Mouse (Mus musculus) stomach, embryonic 16.5 days (tissue): Measurements from ENCODE around the gene Apod. TPM values are rescaled to one million over a fixed set of nuclear protein-coding genes. Genes with fewer than 3 reads are reported as not detected.

ENCODE experiments used
- ATAC-seq: fragments of 200-750 bp; cut with Nextera tagmentation; 2 replicates; pipeline ENCODE4 v1.8.0; 2017; ENCODE audit warnings: moderate number of reproducible peaks, moderate TSS enrichment; ENCODE audit not compliant: insufficient read depth, low FRiP score
- H3K27ac ChIP-seq: fragments of 300-500 bp; sonication (generic); 2 replicates; pipeline ENCODE4 v1.5.1; 2014; ENCODE audit warnings: low read length
- H3K27me3 ChIP-seq: fragments of 300-500 bp; sonication (generic); 2 replicates; pipeline ENCODE4 v1.6.1; 2014; ENCODE audit warnings: low read length, control low read depth, mixed read lengths; ENCODE audit not compliant: control insufficient read depth, insufficient read depth
- H3K36me3 ChIP-seq: fragments of 300-500 bp; sonication (generic); 2 replicates; pipeline ENCODE4 v1.6.1; 2014; ENCODE audit warnings: low read length; ENCODE audit not compliant: control insufficient read depth, insufficient read depth
- H3K4me1 ChIP-seq: fragments of 300-500 bp; sonication (generic); 2 replicates; pipeline ENCODE4 v1.6.1; 2014; ENCODE audit warnings: low read length, control low read depth, mixed read lengths; ENCODE audit not compliant: control insufficient read depth, insufficient read depth
- H3K4me2 ChIP-seq: fragments of 300-500 bp; sonication (generic); 2 replicates; pipeline ENCODE4 v1.6.1; 2014; ENCODE audit warnings: low read depth, low read length, mixed read lengths
- H3K4me3 ChIP-seq: fragments of 300-500 bp; sonication (generic); replicated peaks from 2 replicates; pipeline ENCODE4 v1.5.1; 2014; ENCODE audit warnings: mild to moderate bottlenecking, low read length
- H3K9ac ChIP-seq: fragments of 300-500 bp; sonication (generic); 2 replicates; pipeline ENCODE4 v1.6.1; 2014; ENCODE audit warnings: low read length
- H3K9me3 ChIP-seq: fragments of 300-500 bp; sonication (generic); replicated peaks from 2 replicates; pipeline ENCODE4 v1.6.1; 2016; ENCODE audit warnings: low read length, control low read depth; ENCODE audit not compliant: control insufficient read depth
- WGBS: fragments of 180-500 bp; shearing (Covaris S2); extraction: QIAGEN DNeasy Blood & Tissue Kit; methylation state at CpG from one replicate; pipeline ENCODE4 v1.1.7; 2014; 5-methylcytosine and 5-hydroxymethylcytosine counted together
- polyA plus RNA-seq: library from polyadenylated mRNA; unstranded; fragments of >200 nt; fragmentation: Nextera tagmentation; extraction: Ambion mirVana; gene quantifications from 2 replicates; pipeline ENCODE4 v1.2.1, GENCODE M21; 2015

The Apod gene
- polyA plus RNA-seq, 1 experiment from 2014 or later, result 0.83 TPM

DNA sequence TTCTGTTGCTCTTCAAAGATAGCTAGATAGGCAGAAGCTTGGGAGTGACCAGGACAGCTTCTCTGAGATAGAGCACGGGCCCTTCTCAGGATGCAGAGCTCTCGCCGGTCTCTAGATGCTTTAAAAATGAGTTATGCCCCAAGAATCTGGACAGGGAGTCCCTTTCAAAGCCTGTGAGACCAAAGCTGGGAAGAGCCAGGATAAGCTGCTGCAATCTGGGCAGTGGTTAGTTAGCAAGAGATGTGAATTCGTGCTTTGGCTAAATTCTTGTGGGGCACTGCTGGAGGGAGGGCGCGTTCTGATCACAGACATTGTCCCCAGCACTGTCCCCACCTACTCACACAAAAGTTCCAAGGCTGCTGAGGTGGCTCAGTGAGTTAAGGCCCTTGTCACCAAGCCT lies 36.0 kb downstream of the Apod start:
- WGBS, result 72% methylated on average over 6 of the region's 6 CpGs

DNA sequence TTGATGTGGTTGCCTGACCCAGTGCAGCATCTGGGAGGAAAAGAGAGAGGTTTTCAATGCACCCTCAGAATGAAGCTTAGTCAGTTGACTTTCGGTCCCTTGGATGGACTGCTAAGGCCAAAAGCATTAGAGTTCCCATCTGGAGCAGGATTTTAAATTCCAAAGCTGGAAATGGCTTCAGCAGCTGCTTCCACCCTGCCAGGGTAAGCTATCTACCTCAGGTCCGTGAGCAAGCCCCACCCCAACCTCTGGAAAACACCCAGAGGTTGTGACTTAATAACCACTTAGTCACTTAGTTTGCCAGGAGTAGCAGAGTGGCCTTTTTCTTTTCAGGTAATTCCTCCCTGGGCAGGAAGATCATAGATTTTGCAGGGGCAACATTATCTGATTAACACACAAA lies 36.5 kb downstream of the Apod start:
- Histone ChIP-seq H3K4me2 (no peak overlapping the region), H3K4me1 (peaks cover 15% of the 10 kb centered on the region), H3K36me3 (no peaks in the 10 kb centered on the region), H3K27me3 (no peaks in the 10 kb centered on the region), H3K27ac (no peak overlapping the region), H3K9me3 (no peaks in the 10 kb centered on the region), H3K9ac (no peak overlapping the region), H3K4me3 (no peak overlapping the region)
- ATAC-seq, result no peak
- WGBS, result 54% methylated on average over 2 of the region's 2 CpGs

More for the DNA sequence above, 36.0 kb downstream of the Apod start:
- no peaks in the 10 kb centered on the region for H3K36me3 ChIP-seq
- H3K27me3 ChIP-seq, result no peaks in the 10 kb centered on the region
- H3K4me2 ChIP-seq, result no peak overlapping the region
- peaks cover 10% of the 10 kb centered on the region for H3K4me1 ChIP-seq
- no peak for ATAC-seq
- H3K4me3 ChIP-seq, result no peak overlapping the region
- H3K27ac ChIP-seq, result no peak overlapping the region
- no peaks in the 10 kb centered on the region for H3K9me3 ChIP-seq
- no peak overlapping the region for H3K9ac ChIP-seq

DNA sequence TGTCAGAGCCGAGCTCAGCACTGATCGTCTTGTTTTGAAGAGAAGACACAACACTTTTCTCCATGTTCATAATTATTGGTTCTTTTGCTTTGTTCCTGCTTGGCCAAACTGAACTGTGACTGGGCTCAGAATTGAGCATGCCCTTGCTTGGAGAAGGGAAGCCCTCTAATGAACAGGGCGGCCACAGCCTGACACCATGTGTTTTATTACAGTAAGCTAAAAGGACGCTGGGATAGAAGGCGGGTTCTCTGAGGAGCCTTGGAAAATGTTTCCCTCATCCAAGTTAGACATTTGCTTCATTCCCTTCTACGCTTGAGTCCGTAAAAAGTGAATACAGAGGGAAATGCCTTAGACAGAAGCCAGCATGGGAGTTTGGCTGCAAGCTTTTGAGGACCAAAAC lies 37.6 kb downstream of the Apod start:
- Histone ChIP-seq H3K4me1 (peaks cover 25% of the 10 kb centered on the region), H3K4me3 (no peak overlapping the region), H3K27ac (peak overlapping the region; percentile 68), H3K36me3 (no peaks in the 10 kb centered on the region), H3K4me2 (0 out of 2 replicates have a peak overlapping the region, but pooled peaks have one; percentile 0), H3K27me3 (no peaks in the 10 kb centered on the region), H3K9ac (no peak overlapping the region), H3K9me3 (no peaks in the 10 kb centered on the region)
- 56% methylated on average over 7 of the region's 7 CpGs for WGBS
- ATAC-seq, result no peak

DNA sequence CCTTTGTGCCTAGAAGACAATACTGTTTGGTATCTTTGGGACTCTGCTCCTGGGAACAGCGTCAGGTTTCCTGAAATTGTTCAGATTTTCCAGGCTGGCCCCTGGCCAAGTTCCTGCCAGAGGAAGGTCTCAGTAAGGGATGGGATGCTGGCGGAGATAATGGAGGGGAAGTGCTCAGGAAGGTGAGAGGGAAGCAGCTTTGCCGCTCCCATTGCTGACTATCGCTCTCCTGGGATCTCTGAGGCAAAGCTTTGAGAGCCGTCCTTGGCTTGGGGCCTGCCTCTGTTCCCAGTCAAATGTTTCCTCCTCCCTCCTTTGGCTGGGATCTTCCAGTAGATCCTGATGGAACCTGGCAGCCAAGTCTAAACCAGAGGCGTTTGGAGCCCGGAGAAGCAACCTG lies 38.1 kb downstream of the Apod start:
- ATAC-seq, result no peak
- Histone ChIP-seq H3K36me3 (0 out of 2 replicates have a peak, but pooled peaks cover under 1% of the 10 kb centered on the region), H3K9ac (no peak overlapping the region), H3K4me2 (0 out of 2 replicates have a peak overlapping the region, but pooled peaks have one; percentile 0), H3K4me3 (no peak overlapping the region), H3K27me3 (no peaks in the 10 kb centered on the region), H3K27ac (peak overlapping the region; percentile 68; the same call in 1 of the 2 replicates), H3K4me1 (peaks cover 25% of the 10 kb centered on the region), H3K9me3 (no peaks in the 10 kb centered on the region)
- WGBS, result 47% methylated on average over 7 of the region's 7 CpGs

- H3K9me3 ChIP-seq, result no peaks in the 10 kb centered on the region
- ATAC-seq, result peak; percentile 96
- H3K36me3 ChIP-seq, result 0 out of 2 replicates have a peak, but pooled peaks cover 4% of the 10 kb centered on the region
- no peaks in the 10 kb centered on the region for H3K27me3 ChIP-seq
- H3K4me3 ChIP-seq, result peak within 1 kb of the TSS; percentile 78
- peak within 1 kb of the TSS; percentile 72 for H3K4me2 ChIP-seq
- H3K27ac ChIP-seq, result peak within 1 kb of the TSS; percentile 91
- under 1% methylated on average over 83 of the region's 83 CpGs for WGBS
- H3K4me1 ChIP-seq, result peaks cover 25% of the 10 kb centered on the region
- H3K9ac ChIP-seq, result peak within 1 kb of the TSS; percentile 96
Measured at GRCm38 (mm10) chr16:31274674-31275460, 39.7 kb downstream of the Apod start, which contains the start of gene Ppp1r2. Gene Ppp1r2 (minus strand): TSS chr16:31275277.

- Histone ChIP-seq H3K36me3 (0 out of 2 replicates have a peak, but pooled peaks cover 4% of the 10 kb centered on the region), H3K9ac (peak overlapping the region; percentile 96), H3K4me3 (peak overlapping the region; percentile 78), H3K27me3 (no peaks in the 10 kb centered on the region), H3K4me1 (peaks cover 25% of the 10 kb centered on the region), H3K4me2 (peak overlapping the region; percentile 72), H3K9me3 (no peaks in the 10 kb centered on the region), H3K27ac (peak overlapping the region; percentile 91)
- WGBS, result 1% methylated on average over 6 of the region's 6 CpGs
- no peak for ATAC-seq
Measured at GRCm38 (mm10) chr16:31274084-31274483, 40.5 kb downstream of the Apod start.

DNA sequence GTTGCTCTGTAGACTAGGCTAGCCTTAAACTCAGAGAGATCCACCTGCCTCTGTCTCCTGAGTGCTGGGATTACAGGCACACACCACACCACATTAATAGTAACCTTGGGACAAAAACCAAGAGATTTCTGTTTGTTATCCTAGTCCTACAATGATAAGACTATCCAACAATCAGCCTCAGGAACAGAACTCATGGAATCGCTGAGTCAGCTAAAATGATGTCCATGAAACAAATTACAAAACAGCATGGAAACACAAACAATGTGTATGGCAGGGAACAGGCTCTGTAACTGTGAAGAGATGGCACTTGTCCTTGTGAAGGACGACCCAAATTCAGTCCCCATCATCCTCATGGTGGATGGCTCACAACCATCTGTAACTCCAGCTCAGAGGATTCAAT lies 47.9 kb downstream of the Apod start:
- Histone ChIP-seq H3K36me3 (peaks cover 12% of the 10 kb centered on the region; the same call in 1 of the 2 replicates), H3K9me3 (no peaks in the 10 kb centered on the region), H3K27ac (no peak overlapping the region), H3K9ac (no peak overlapping the region), H3K4me3 (no peak overlapping the region), H3K27me3 (no peaks in the 10 kb centered on the region), H3K4me2 (no peak overlapping the region), H3K4me1 (no peaks in the 10 kb centered on the region; the same call in 1 of the 2 replicates)
- ATAC-seq, result no peak
- 89% methylated on average over 2 of the region's 2 CpGs for WGBS

DNA sequence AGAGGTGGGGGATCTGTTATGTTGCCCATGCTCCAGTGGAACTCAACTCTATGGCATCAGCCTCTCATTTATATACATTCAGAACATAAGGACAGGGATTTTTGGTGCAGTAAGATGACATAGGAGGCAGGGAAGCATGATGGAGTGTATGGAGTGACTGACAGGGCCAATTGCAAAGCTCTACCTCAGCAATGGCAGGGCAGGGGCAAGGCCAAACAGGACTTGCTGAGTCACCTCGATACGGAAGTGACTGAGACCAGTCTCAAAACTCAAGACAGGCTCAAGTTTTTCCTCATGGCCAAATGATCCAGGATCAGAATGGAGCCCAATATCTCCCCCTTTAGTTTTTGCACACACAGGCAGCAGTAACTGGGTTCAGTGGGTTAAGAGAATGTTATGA lies 58.5 kb downstream of the Apod start:
- H3K9me3 ChIP-seq, result no peaks in the 10 kb centered on the region
- H3K36me3 ChIP-seq, result peaks cover 7% of the 10 kb centered on the region
- no peak for ATAC-seq
- no peak overlapping the region for H3K9ac ChIP-seq
- no peak overlapping the region for H3K4me3 ChIP-seq
- no peak overlapping the region for H3K4me2 ChIP-seq
- H3K4me1 ChIP-seq, result no peaks in the 10 kb centered on the region
- no peak overlapping the region for H3K27ac ChIP-seq
- H3K27me3 ChIP-seq, result no peaks in the 10 kb centered on the region
- WGBS, result 85% methylated on average over 2 of the region's 2 CpGs

DNA sequence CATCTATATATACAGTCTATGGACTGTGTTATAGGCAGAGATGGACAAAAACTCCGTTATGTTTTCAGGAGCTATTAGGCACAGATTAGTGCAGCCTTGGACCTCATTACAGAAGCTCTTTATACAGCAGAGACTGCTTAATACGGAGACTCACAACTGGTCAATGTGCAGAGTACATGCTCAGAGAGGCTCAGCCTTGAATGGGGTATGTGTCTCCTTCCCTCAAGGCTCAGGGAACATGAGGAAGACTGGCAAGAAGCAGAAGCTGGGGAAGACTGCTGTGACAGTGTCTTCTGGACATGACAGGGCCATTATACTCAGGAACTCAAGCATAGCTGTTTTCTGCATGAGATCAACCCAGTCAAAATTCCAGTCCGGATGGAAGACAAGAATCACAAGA lies 58.9 kb downstream of the Apod start:
- Histone ChIP-seq H3K9me3 (no peaks in the 10 kb centered on the region), H3K36me3 (peaks cover 7% of the 10 kb centered on the region), H3K4me1 (no peaks in the 10 kb centered on the region), H3K4me2 (no peak overlapping the region), H3K4me3 (no peak overlapping the region), H3K27me3 (no peaks in the 10 kb centered on the region), H3K27ac (no peak overlapping the region), H3K9ac (no peak overlapping the region)
- no peak for ATAC-seq
- WGBS, result 77% methylated on average over 3 of the region's 3 CpGs
